Mouse (Mus musculus): ENCODE results near the gene Ptpre. TPM values are rescaled to one million over a fixed set of nuclear protein-coding genes. Genes with fewer than 3 reads are reported as not detected.

The Ptpre gene
- polyA plus RNA-seq, 1 experiment from 2014 or later: 0.56 TPM

- Histone ChIP-seq H3K27ac (replicated peaks) (no peak overlapping the region), H3K4me3 (no peak overlapping the region), H3K4me1 (peaks cover 7% of the 10 kb centered on the region), H3K27me3 (ENCODE audit: low read depth, poor library complexity, severe bottlenecking) (no peaks in the 10 kb centered on the region; the same call in 1 of the 2 replicates), H3K36me3 (no peaks in the 10 kb centered on the region), H3K9me3 (replicated peaks) (no peaks in the 10 kb centered on the region)
- DNase-seq (ENCODE audit: low spot score): no peak
- WGBS: 74% methylated on average over 7 of the region's 7 CpGs
Observed at GRCm38 (mm10) chr7:135721436-135721992, 184.2 kb downstream of the Ptpre start.

GRCm38 (mm10) chr7:135722011-135722838 is 184.9 kb downstream of the Ptpre start:
- 86% methylated on average over 6 of the region's 6 CpGs for WGBS

GRCm38 (mm10) chr7:135723672-135724341 is 186.5 kb downstream of the Ptpre start:
- no peaks in the 10 kb centered on the region for H3K36me3 ChIP-seq
- H3K9me3 ChIP-seq (replicated peaks): no peaks in the 10 kb centered on the region
- WGBS: 83% methylated on average over 6 of the region's 6 CpGs
- no peak for DNase-seq (ENCODE audit: low spot score)
- no peak overlapping the region for H3K4me3 ChIP-seq
- H3K4me1 ChIP-seq: no peaks in the 10 kb centered on the region
- H3K27ac ChIP-seq (replicated peaks): no peak overlapping the region
- H3K27me3 ChIP-seq (ENCODE audit: low read depth, poor library complexity, severe bottlenecking): no peaks in the 10 kb centered on the region; the same call in 1 of the 2 replicates

More at GRCm38 (mm10) chr7:135722011-135722838, 184.9 kb downstream of the Ptpre start:
- H3K4me1 ChIP-seq: peaks cover under 1% of the 10 kb centered on the region; the same call in 1 of the 2 replicates
- H3K36me3 ChIP-seq: no peaks in the 10 kb centered on the region
- no peak overlapping the region for H3K27ac ChIP-seq (replicated peaks)
- no peak for DNase-seq (ENCODE audit: low spot score)
- no peak overlapping the region for H3K4me3 ChIP-seq
- H3K9me3 ChIP-seq (replicated peaks): no peaks in the 10 kb centered on the region
- H3K27me3 ChIP-seq (ENCODE audit: low read depth, poor library complexity, severe bottlenecking): no peaks in the 10 kb centered on the region; the same call in 1 of the 2 replicates

- WGBS: 86% methylated on average over 1 of the region's 1 CpGs
- Histone ChIP-seq H3K36me3 (no peaks in the 10 kb centered on the region), H3K4me3 (no peak overlapping the region), H3K4me1 (no peaks in the 10 kb centered on the region), H3K27ac (replicated peaks) (no peak overlapping the region), H3K9me3 (replicated peaks) (no peaks in the 10 kb centered on the region), H3K27me3 (ENCODE audit: low read depth, poor library complexity, severe bottlenecking) (no peaks in the 10 kb centered on the region)
- no peak for DNase-seq (ENCODE audit: low spot score)
Observed at GRCm38 (mm10) chr7:135726707-135727106, 189.4 kb downstream of the Ptpre start.

GRCm38 (mm10) chr7:135728038-135728437 is 190.8 kb downstream of the Ptpre start:
- Histone ChIP-seq H3K4me3 (no peak overlapping the region), H3K9me3 (replicated peaks) (no peaks in the 10 kb centered on the region), H3K36me3 (no peaks in the 10 kb centered on the region), H3K27me3 (ENCODE audit: low read depth, poor library complexity, severe bottlenecking) (no peaks in the 10 kb centered on the region), H3K4me1 (no peaks in the 10 kb centered on the region), H3K27ac (replicated peaks) (no peak overlapping the region)
- 96% methylated on average over 12 of the region's 12 CpGs for WGBS
- no peak for DNase-seq (ENCODE audit: low spot score)

- no peak overlapping the region for H3K27ac ChIP-seq (replicated peaks)
- H3K9me3 ChIP-seq (replicated peaks): no peaks in the 10 kb centered on the region
- H3K4me1 ChIP-seq: peaks cover 11% of the 10 kb centered on the region
- 91% methylated on average over 5 of the region's 5 CpGs for WGBS
- H3K36me3 ChIP-seq: no peaks in the 10 kb centered on the region
- H3K4me3 ChIP-seq: no peak overlapping the region
- DNase-seq (ENCODE audit: low spot score): no peak
- no peaks in the 10 kb centered on the region for H3K27me3 ChIP-seq (ENCODE audit: low read depth, poor library complexity, severe bottlenecking)
Observed at GRCm38 (mm10) chr7:135734379-135734778, 197.1 kb downstream of the Ptpre start.

GRCm38 (mm10) chr7:135734911-135735646 is 197.8 kb downstream of the Ptpre start:
- H3K27ac ChIP-seq (replicated peaks): no peak overlapping the region
- WGBS: 86% methylated on average over 9 of the region's 9 CpGs

More at GRCm38 (mm10) chr7:135734911-135735646, 197.8 kb downstream of the Ptpre start:
- H3K4me3 ChIP-seq: no peak overlapping the region
- DNase-seq (ENCODE audit: low spot score): no peak
- no peaks in the 10 kb centered on the region for H3K36me3 ChIP-seq
- H3K4me1 ChIP-seq: peaks cover 11% of the 10 kb centered on the region
- no peaks in the 10 kb centered on the region for H3K9me3 ChIP-seq (replicated peaks)
- H3K27me3 ChIP-seq (ENCODE audit: low read depth, poor library complexity, severe bottlenecking): no peaks in the 10 kb centered on the region

MicroRNAs within 50 kb of the gene (microRNA counts, 519-probe panel; counts per million panel counts)
- microRNA mmu-miR-1962: not detected

Small RNA genes within 50 kb of the gene (microRNA-seq; reads per million reads assigned to microRNA genes)
- not detected for gene Mir1962

Other genes starting within 250 kb of the Ptpre start
- 1.8 and 3.8 TPM in 2 replicates for gene Foxi2, start 127.2 kb upstream of the Ptpre start, polyA plus RNA-seq (2016; fragmentation: Nextera tagmentation; extraction: Ambion mirVana)
- gene Clrn3, start 8.8 kb upstream of the Ptpre start, polyA plus RNA-seq (2016; fragmentation: Nextera tagmentation; extraction: Ambion mirVana): not detected in 2 replicates
- 43.3 and 47.1 TPM in 2 replicates for gene Mki67, start 178.9 kb downstream of the Ptpre start, polyA plus RNA-seq (2016; fragmentation: Nextera tagmentation; extraction: Ambion mirVana)

All from midbrain, embryonic 10.5 days (tissue).